Mouse (Mus musculus) forebrain, embryonic 10.5 days (tissue): ENCODE results near the gene Myadm. TPM values are rescaled to one million over a fixed set of nuclear protein-coding genes. Genes with fewer than 3 reads are reported as not detected.

ENCODE experiments used
- DNase-seq: peaks from one replicate; pipeline ENCODE4 v3.0.0-alpha.2; 2017; ENCODE audit warnings: low spot score; ENCODE audit errors: extremely low spot score
- H3K27ac ChIP-seq: fragments of 300-500 bp; sonication (generic); 2 replicates; pipeline ENCODE4 v1.5.1; 2016; ENCODE audit warnings: mild to moderate bottlenecking
- H3K27me3 ChIP-seq: fragments of 300-500 bp; sonication (generic); 2 replicates; pipeline ENCODE4 v1.6.1; 2016; ENCODE audit warnings: mild to moderate bottlenecking; ENCODE audit not compliant: poor library complexity, severe bottlenecking
- H3K36me3 ChIP-seq: fragments of 300-500 bp; sonication (generic); replicated peaks from 2 replicates; pipeline ENCODE4 v1.6.1; 2016; ENCODE audit warnings: mild to moderate bottlenecking, moderate library complexity
- H3K4me1 ChIP-seq: fragments of 300-500 bp; sonication (generic); 2 replicates; pipeline ENCODE4 v1.6.1; 2016
- H3K4me3 ChIP-seq: fragments of 300-500 bp; sonication (generic); 2 replicates; pipeline ENCODE4 v1.5.1; 2016; ENCODE audit warnings: mild to moderate bottlenecking, moderate library complexity
- H3K9me3 ChIP-seq: fragments of 300-500 bp; sonication (generic); 2 replicates; pipeline ENCODE4 v1.6.1; 2016; ENCODE audit warnings: mild to moderate bottlenecking, moderate library complexity
- whole genome bisulfite sequencing: fragments of 180-500 bp; shearing (Covaris S2); methylation state at CpG from one replicate; pipeline ENCODE4 v1.1.7; 2016; 5-methylcytosine and 5-hydroxymethylcytosine counted together
- polyA plus RNA-seq: library from polyadenylated mRNA; unstranded; fragments of >200 nt; fragmentation: Nextera tagmentation; extraction: Ambion mirVana; gene quantifications from 2 replicates; pipeline ENCODE4 v1.2.1, GENCODE M21; 2016

The Myadm gene
- polyA plus RNA-seq, result 20.9 and 25.0 TPM in 2 replicates

- Histone ChIP-seq H3K27me3 (no peaks in the 10 kb centered on the region), H3K27ac (peak within 1 kb of the TSS; percentile 86), H3K4me3 (peak within 1 kb of the TSS; percentile 55), H3K9me3 (no peaks in the 10 kb centered on the region), H3K36me3 (peaks cover 7% of the 10 kb centered on the region), H3K4me1 (peaks cover 48% of the 10 kb centered on the region)
- peak; percentile 80 for DNase-seq
- WGBS, result 2% methylated on average over 30 of the region's 30 CpGs
Measured at GRCm38 (mm10) chr7:3288976-3289970, at the start of gene Myadm, which contains the start of gene Prkcg. Gene Myadm, plus strand, starts transcription at chr7:3289080. Gene Prkcg, plus strand, starts transcription at chr7:3289179.

- H3K27ac ChIP-seq, result no peak overlapping the region
- H3K36me3 ChIP-seq, result no peaks in the 10 kb centered on the region
- H3K27me3 ChIP-seq, result no peaks in the 10 kb centered on the region
- 82% methylated on average over 2 of the region's 2 CpGs for WGBS
- no peak for DNase-seq
- H3K4me1 ChIP-seq, result no peaks in the 10 kb centered on the region
- no peak overlapping the region for H3K4me3 ChIP-seq
- H3K9me3 ChIP-seq, result no peaks in the 10 kb centered on the region
Measured at GRCm38 (mm10) chr7:3239193-3239592, 49.7 kb upstream of the Myadm start.

DNA sequence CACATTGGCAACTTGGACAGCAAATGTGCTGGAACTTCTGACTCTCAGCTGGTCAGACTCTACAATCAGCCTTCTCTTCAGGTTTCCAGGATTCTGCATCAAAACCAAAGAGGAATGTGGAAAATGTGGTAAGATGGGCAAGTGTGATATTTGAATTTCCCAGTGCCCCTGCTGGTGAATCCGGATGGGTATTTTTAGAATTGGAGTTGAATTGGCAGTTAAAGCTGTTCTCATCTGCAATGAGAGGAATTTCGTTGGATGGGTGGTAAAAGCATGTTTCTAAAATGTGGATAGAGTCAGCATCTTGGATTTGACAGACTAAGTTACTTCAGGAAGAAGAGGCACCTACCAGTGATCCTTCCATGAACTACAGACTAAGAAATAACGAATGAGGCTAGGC, 28.2 kb upstream of the Myadm start:
- 70% methylated on average over 3 of the region's 3 CpGs for WGBS
- Histone ChIP-seq H3K27me3 (peaks cover 14% of the 10 kb centered on the region), H3K27ac (no peak overlapping the region), H3K4me3 (no peak overlapping the region), H3K9me3 (0 out of 2 replicates have a peak, but pooled peaks cover 3% of the 10 kb centered on the region), H3K4me1 (no peaks in the 10 kb centered on the region; the same call in 1 of the 2 replicates), H3K36me3 (no peaks in the 10 kb centered on the region)
- no peak for DNase-seq

DNA sequence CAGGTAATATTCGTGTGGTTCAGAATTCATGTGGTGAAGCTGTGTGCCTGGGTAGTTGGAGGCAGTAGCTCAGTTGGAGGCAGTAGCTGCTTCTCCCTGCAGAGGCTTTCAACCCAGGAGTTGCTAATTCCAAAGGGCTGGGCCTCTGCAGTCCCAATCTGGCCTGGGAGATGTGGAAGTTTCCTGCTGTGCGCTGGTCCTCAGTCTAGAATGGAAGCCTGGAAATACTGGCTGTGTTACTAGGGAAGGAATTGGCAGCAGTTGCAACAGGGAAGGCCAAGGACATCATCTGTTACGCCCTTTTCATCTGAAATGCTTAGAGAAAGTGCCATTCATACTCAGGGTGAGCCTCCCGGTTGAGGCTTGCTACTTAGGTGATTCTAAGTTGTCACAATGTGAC, 27.4 kb upstream of the Myadm start:
- Histone ChIP-seq H3K9me3 (0 out of 2 replicates have a peak, but pooled peaks cover 3% of the 10 kb centered on the region), H3K27ac (no peak overlapping the region), H3K4me3 (no peak overlapping the region), H3K4me1 (no peaks in the 10 kb centered on the region; the same call in 1 of the 2 replicates), H3K27me3 (peaks cover 14% of the 10 kb centered on the region), H3K36me3 (no peaks in the 10 kb centered on the region)
- WGBS, result 74% methylated on average over 4 of the region's 4 CpGs
- DNase-seq, result no peak

- Histone ChIP-seq H3K4me1 (no peaks in the 10 kb centered on the region; the same call in 1 of the 2 replicates), H3K27me3 (peaks cover 14% of the 10 kb centered on the region), H3K9me3 (0 out of 2 replicates have a peak, but pooled peaks cover 3% of the 10 kb centered on the region), H3K36me3 (no peaks in the 10 kb centered on the region), H3K27ac (no peak overlapping the region), H3K4me3 (no peak overlapping the region)
- WGBS, result 34% methylated on average over 2 of the region's 2 CpGs
- DNase-seq, result no peak
Measured at GRCm38 (mm10) chr7:3262789-3263188, 26.1 kb upstream of the Myadm start.

GRCm38 (mm10) chr7:3264390-3265022, 24.4 kb upstream of the Myadm start:
- 42% methylated on average over 22 of the region's 22 CpGs for WGBS
- Histone ChIP-seq H3K27ac (no peak overlapping the region), H3K9me3 (0 out of 2 replicates have a peak, but pooled peaks cover 3% of the 10 kb centered on the region), H3K36me3 (no peaks in the 10 kb centered on the region), H3K27me3 (peaks cover 14% of the 10 kb centered on the region), H3K4me3 (peak overlapping the region; percentile 25), H3K4me1 (no peaks in the 10 kb centered on the region; the same call in 1 of the 2 replicates)
- DNase-seq, result no peak

DNA sequence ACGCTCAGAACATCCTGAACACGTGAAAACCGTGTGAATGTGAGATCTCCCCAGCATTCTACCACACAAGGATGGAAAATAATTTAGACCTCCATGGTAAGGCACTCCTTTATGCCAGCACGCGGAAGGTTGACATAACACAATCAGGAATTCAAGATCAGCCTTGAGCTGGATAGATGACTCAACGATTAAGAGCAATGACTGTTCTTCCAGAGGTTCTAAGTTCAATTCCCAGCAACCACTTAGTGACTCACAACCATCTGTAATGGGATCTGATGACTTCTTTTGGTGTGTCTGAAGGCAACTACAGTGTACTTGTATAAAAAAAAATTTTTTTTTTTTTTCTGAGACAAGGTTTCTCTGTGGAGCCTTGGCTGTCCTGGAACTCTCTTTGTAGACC, 23.6 kb upstream of the Myadm start:
- no peaks in the 10 kb centered on the region; the same call in 1 of the 2 replicates for H3K4me1 ChIP-seq
- DNase-seq, result no peak
- no peak overlapping the region for H3K4me3 ChIP-seq
- 0 out of 2 replicates have a peak, but pooled peaks cover 3% of the 10 kb centered on the region for H3K9me3 ChIP-seq
- H3K27ac ChIP-seq, result no peak overlapping the region
- no peaks in the 10 kb centered on the region for H3K36me3 ChIP-seq
- WGBS, result 74% methylated on average over 6 of the region's 6 CpGs
- peaks cover 14% of the 10 kb centered on the region for H3K27me3 ChIP-seq

DNA sequence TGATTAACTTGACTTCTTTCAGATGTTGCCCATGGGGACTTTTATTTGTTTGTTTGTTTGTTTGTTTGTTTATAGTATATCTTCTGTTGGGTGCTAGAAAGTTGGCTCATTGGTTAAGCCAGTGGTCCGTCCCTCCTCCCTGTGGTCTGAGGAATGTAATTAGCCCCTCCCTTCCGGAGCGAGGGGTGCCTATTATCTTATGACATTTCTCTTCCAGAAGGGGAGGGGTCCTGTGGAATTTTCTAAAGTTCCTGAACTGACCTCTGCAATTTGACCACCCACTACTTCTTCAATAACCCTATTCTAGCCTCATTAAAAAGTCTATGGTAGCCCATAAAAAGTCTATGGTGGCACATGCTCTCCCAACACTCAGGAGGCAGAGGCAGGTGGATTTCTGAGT, 21.6 kb upstream of the Myadm start:
- H3K9me3 ChIP-seq, result no peaks in the 10 kb centered on the region; the same call in 1 of the 2 replicates
- no peak overlapping the region for H3K4me3 ChIP-seq
- H3K27me3 ChIP-seq, result peaks cover 14% of the 10 kb centered on the region
- no peaks in the 10 kb centered on the region for H3K36me3 ChIP-seq
- no peak overlapping the region for H3K27ac ChIP-seq
- WGBS, result 83% methylated on average over 3 of the region's 3 CpGs
- DNase-seq, result no peak
- no peaks in the 10 kb centered on the region; the same call in 1 of the 2 replicates for H3K4me1 ChIP-seq

DNA sequence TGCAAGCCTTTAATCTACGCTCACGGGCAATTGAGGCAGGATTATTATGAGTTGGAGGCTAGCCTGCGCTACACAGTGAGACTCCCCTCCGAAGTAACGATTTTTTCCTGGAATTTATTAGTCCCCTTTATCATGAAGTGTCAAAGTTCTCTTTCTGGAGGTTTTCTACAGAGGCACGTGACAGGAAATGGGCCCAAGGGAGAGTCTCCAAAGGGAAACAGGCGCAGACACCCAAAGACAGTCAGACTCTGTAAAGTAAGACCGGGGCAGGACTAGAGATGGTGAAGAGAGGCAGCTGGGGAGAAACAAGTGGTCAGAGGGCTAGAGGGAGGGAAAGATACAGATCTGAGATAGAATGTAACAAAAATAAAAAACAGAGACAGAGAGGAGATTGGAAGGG, 21.0 kb upstream of the Myadm start:
- WGBS, result 79% methylated on average over 8 of the region's 8 CpGs
- no peaks in the 10 kb centered on the region; the same call in 1 of the 2 replicates for H3K9me3 ChIP-seq
- no peak overlapping the region for H3K4me3 ChIP-seq
- no peaks in the 10 kb centered on the region for H3K36me3 ChIP-seq
- DNase-seq, result no peak
- H3K4me1 ChIP-seq, result no peaks in the 10 kb centered on the region; the same call in 1 of the 2 replicates
- H3K27me3 ChIP-seq, result peaks cover 14% of the 10 kb centered on the region
- H3K27ac ChIP-seq, result no peak overlapping the region

DNA sequence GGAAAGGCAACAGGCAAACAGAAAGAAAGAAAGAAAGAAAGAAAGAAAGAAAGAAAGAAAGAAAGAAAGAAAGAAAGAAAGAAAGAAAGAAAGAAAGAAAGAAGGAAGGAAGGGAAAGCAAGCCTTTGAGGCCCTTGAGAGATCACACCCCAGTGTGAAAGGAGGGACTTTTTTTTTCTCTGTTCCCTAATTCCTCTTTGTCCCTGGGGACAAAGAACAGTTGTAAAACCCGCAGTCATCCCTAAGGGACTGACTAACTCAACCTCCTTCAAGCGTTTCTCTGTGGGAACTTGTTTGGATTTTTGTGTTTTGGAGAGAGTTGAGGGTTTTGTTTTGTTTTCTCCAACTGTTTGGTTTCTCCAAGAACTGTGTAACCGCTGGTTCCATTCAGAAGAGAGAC, 20.6 kb upstream of the Myadm start:
- no peak overlapping the region for H3K27ac ChIP-seq
- H3K9me3 ChIP-seq, result no peaks in the 10 kb centered on the region; the same call in 1 of the 2 replicates
- 22% methylated on average over 3 of the region's 3 CpGs for WGBS

GRCm38 (mm10) chr7:3272206-3272605, 16.7 kb upstream of the Myadm start:
- Histone ChIP-seq H3K4me1 (peaks cover 4% of the 10 kb centered on the region), H3K27ac (no peak overlapping the region), H3K4me3 (no peak overlapping the region), H3K9me3 (no peaks in the 10 kb centered on the region; the same call in 1 of the 2 replicates), H3K36me3 (no peaks in the 10 kb centered on the region), H3K27me3 (no peaks in the 10 kb centered on the region)
- no peak for DNase-seq
- WGBS, result 91% methylated on average over 9 of the region's 9 CpGs

More for the DNA sequence above, 20.6 kb upstream of the Myadm start:
- peaks cover 14% of the 10 kb centered on the region for H3K27me3 ChIP-seq
- DNase-seq, result no peak
- no peaks in the 10 kb centered on the region; the same call in 1 of the 2 replicates for H3K4me1 ChIP-seq
- no peak overlapping the region for H3K4me3 ChIP-seq
- no peaks in the 10 kb centered on the region for H3K36me3 ChIP-seq

- Histone ChIP-seq H3K27me3 (no peaks in the 10 kb centered on the region), H3K27ac (peak overlapping the region; percentile 3; the same call in 1 of the 2 replicates), H3K36me3 (no peaks in the 10 kb centered on the region), H3K9me3 (no peaks in the 10 kb centered on the region; the same call in 1 of the 2 replicates), H3K4me3 (no peak overlapping the region), H3K4me1 (peaks cover 10% of the 10 kb centered on the region)
- 78% methylated on average over 6 of the region's 6 CpGs for WGBS
- DNase-seq, result no peak
Measured at GRCm38 (mm10) chr7:3275455-3276170, 13.3 kb upstream of the Myadm start.
